Mouse (Mus musculus): ENCODE data around the gene Nr1d1.

GRCm38 (mm10) chr11:98785214-98785613 lies 10.1 kb upstream of the Nr1d1 start:
- no peak for TF ChIP-seq GATA1 (IDR thresholded peaks at IDR 0.05; ENCODE audit: borderline replicate concordance, low read length)
- TF ChIP-seq FLI1 (IDR thresholded peaks at IDR 0.05; ENCODE audit: low read length) = no peak
